Mouse (Mus musculus): ENCODE results near the gene Krtap4-7. TPM values are rescaled to one million over a fixed set of nuclear protein-coding genes. Genes with fewer than 3 reads are reported as not detected.

Gene Krtap4-7
- polyA plus RNA-seq, 1 experiment from 2014 or later: not detected

Other genes with a start within 250 kb of the Krtap4-7 start
- gene Krt12, start 221.8 kb downstream of the Krtap4-7 start, polyA plus RNA-seq (2015; fragmentation: Nextera tagmentation; extraction: Ambion mirVana): not detected in 2 replicates
- gene Krt20, start 205.9 kb downstream of the Krtap4-7 start, polyA plus RNA-seq (2015; fragmentation: Nextera tagmentation; extraction: Ambion mirVana): 0.43 and 0.68 TPM in 2 replicates
- 0.32 and 0.35 TPM in 2 replicates for gene Krt23, start 151.0 kb downstream of the Krtap4-7 start, polyA plus RNA-seq (2015; fragmentation: Nextera tagmentation; extraction: Ambion mirVana)
- not detected in 2 replicates for gene Krt39, start 122.8 kb downstream of the Krtap4-7 start, polyA plus RNA-seq (2015; fragmentation: Nextera tagmentation; extraction: Ambion mirVana)
- gene Krt40, start 100.9 kb downstream of the Krtap4-7 start, polyA plus RNA-seq (2015; fragmentation: Nextera tagmentation; extraction: Ambion mirVana): not detected in 2 replicates
- not detected in 2 replicates for gene Krtap3-3, start 93.2 kb downstream of the Krtap4-7 start, polyA plus RNA-seq (2015; fragmentation: Nextera tagmentation; extraction: Ambion mirVana)
- not detected in 2 replicates for gene Krtap3-2, start 87.2 kb downstream of the Krtap4-7 start, polyA plus RNA-seq (2015; fragmentation: Nextera tagmentation; extraction: Ambion mirVana)
- gene Gm11939, start 84.6 kb downstream of the Krtap4-7 start, polyA plus RNA-seq (2015; fragmentation: Nextera tagmentation; extraction: Ambion mirVana): not detected in 2 replicates
- not detected in 2 replicates for gene Krtap3-1, start 77.5 kb downstream of the Krtap4-7 start, polyA plus RNA-seq (2015; fragmentation: Nextera tagmentation; extraction: Ambion mirVana)
- not detected in 2 replicates for gene Krtap1-5, start 63.1 kb downstream of the Krtap4-7 start, polyA plus RNA-seq (2015; fragmentation: Nextera tagmentation; extraction: Ambion mirVana)
- gene Krtap1-4, start 60.4 kb downstream of the Krtap4-7 start, polyA plus RNA-seq (2015; fragmentation: Nextera tagmentation; extraction: Ambion mirVana): not detected in 2 replicates
- gene Krtap1-3, start 52.8 kb downstream of the Krtap4-7 start, polyA plus RNA-seq (2015; fragmentation: Nextera tagmentation; extraction: Ambion mirVana): not detected in 2 replicates
- gene Krtap9-3, start 46.0 kb downstream of the Krtap4-7 start, polyA plus RNA-seq (2015; fragmentation: Nextera tagmentation; extraction: Ambion mirVana): not detected in 2 replicates
- gene Gm11938, start 40.8 kb downstream of the Krtap4-7 start, polyA plus RNA-seq (2015; fragmentation: Nextera tagmentation; extraction: Ambion mirVana): not detected in 2 replicates
- not detected in 2 replicates for gene Gm11937, start 33.9 kb downstream of the Krtap4-7 start, polyA plus RNA-seq (2015; fragmentation: Nextera tagmentation; extraction: Ambion mirVana)
- not detected in 2 replicates for gene Krtap2-4, start 29.2 kb downstream of the Krtap4-7 start, polyA plus RNA-seq (2015; fragmentation: Nextera tagmentation; extraction: Ambion mirVana)
- gene Gm11562, start 23.7 kb downstream of the Krtap4-7 start, polyA plus RNA-seq (2015; fragmentation: Nextera tagmentation; extraction: Ambion mirVana): not detected in 2 replicates
- gene Krtap4-1, start 15.9 kb downstream of the Krtap4-7 start, polyA plus RNA-seq (2015; fragmentation: Nextera tagmentation; extraction: Ambion mirVana): not detected in 2 replicates
- not detected in 2 replicates for gene Krtap4-2, start 9.0 kb downstream of the Krtap4-7 start, polyA plus RNA-seq (2015; fragmentation: Nextera tagmentation; extraction: Ambion mirVana)
- not detected in 2 replicates for gene Gm11555, start 6.1 kb upstream of the Krtap4-7 start, polyA plus RNA-seq (2015; fragmentation: Nextera tagmentation; extraction: Ambion mirVana)
- gene Gm11563, start 14.9 kb upstream of the Krtap4-7 start, polyA plus RNA-seq (2015; fragmentation: Nextera tagmentation; extraction: Ambion mirVana): not detected in 2 replicates
- not detected in 2 replicates for gene Krtap4-6, start 21.9 kb upstream of the Krtap4-7 start, polyA plus RNA-seq (2015; fragmentation: Nextera tagmentation; extraction: Ambion mirVana)
- not detected in 2 replicates for gene Gm14190, start 46.7 kb upstream of the Krtap4-7 start, polyA plus RNA-seq (2015; fragmentation: Nextera tagmentation; extraction: Ambion mirVana)
- not detected in 2 replicates for gene Gm14180, start 90.2 kb upstream of the Krtap4-7 start, polyA plus RNA-seq (2015; fragmentation: Nextera tagmentation; extraction: Ambion mirVana)
- not detected in 2 replicates for gene Gm11595, start 128.8 kb upstream of the Krtap4-7 start, polyA plus RNA-seq (2015; fragmentation: Nextera tagmentation; extraction: Ambion mirVana)
- gene Krtap4-8, start 136.6 kb upstream of the Krtap4-7 start, polyA plus RNA-seq (2015; fragmentation: Nextera tagmentation; extraction: Ambion mirVana): not detected in 2 replicates
- gene Krtap4-9, start 141.1 kb upstream of the Krtap4-7 start, polyA plus RNA-seq (2015; fragmentation: Nextera tagmentation; extraction: Ambion mirVana): not detected in 2 replicates
- gene Gm11596, start 149.4 kb upstream of the Krtap4-7 start, polyA plus RNA-seq (2015; fragmentation: Nextera tagmentation; extraction: Ambion mirVana): not detected in 2 replicates
- gene Gm11569, start 154.8 kb upstream of the Krtap4-7 start, polyA plus RNA-seq (2015; fragmentation: Nextera tagmentation; extraction: Ambion mirVana): not detected in 2 replicates
- not detected in 2 replicates for gene Gm11554, start 160.4 kb upstream of the Krtap4-7 start, polyA plus RNA-seq (2015; fragmentation: Nextera tagmentation; extraction: Ambion mirVana)
- not detected in 2 replicates for gene Krtap4-13, start 165.8 kb upstream of the Krtap4-7 start, polyA plus RNA-seq (2015; fragmentation: Nextera tagmentation; extraction: Ambion mirVana)
- not detected in 2 replicates for gene Gm11564, start 171.6 kb upstream of the Krtap4-7 start, polyA plus RNA-seq (2015; fragmentation: Nextera tagmentation; extraction: Ambion mirVana)
- not detected in 2 replicates for gene 2300003K06Rik, start 194.0 kb upstream of the Krtap4-7 start, polyA plus RNA-seq (2015; fragmentation: Nextera tagmentation; extraction: Ambion mirVana)
- gene Krtap4-16, start 207.5 kb upstream of the Krtap4-7 start, polyA plus RNA-seq (2015; fragmentation: Nextera tagmentation; extraction: Ambion mirVana): not detected in 2 replicates
- not detected in 2 replicates for gene Gm11568, start 213.8 kb upstream of the Krtap4-7 start, polyA plus RNA-seq (2015; fragmentation: Nextera tagmentation; extraction: Ambion mirVana)
- not detected in 2 replicates for gene Gm11559, start 220.4 kb upstream of the Krtap4-7 start, polyA plus RNA-seq (2015; fragmentation: Nextera tagmentation; extraction: Ambion mirVana)
- gene Krtap9-1, start 229.3 kb upstream of the Krtap4-7 start, polyA plus RNA-seq (2015; fragmentation: Nextera tagmentation; extraction: Ambion mirVana): not detected in 2 replicates
- not detected in 2 replicates for gene Gm11567, start 235.1 kb upstream of the Krtap4-7 start, polyA plus RNA-seq (2015; fragmentation: Nextera tagmentation; extraction: Ambion mirVana)